Mouse (Mus musculus) layer of hippocampus, adult 9-10 months (tissue): ENCODE data around the gene Gm7173.

Source experiments
- DNase-seq: peaks from one replicate; pipeline ENCODE4 v3.0.0; 2022; ENCODE audit warnings: low spot score

Gene Gm7173

DNA sequence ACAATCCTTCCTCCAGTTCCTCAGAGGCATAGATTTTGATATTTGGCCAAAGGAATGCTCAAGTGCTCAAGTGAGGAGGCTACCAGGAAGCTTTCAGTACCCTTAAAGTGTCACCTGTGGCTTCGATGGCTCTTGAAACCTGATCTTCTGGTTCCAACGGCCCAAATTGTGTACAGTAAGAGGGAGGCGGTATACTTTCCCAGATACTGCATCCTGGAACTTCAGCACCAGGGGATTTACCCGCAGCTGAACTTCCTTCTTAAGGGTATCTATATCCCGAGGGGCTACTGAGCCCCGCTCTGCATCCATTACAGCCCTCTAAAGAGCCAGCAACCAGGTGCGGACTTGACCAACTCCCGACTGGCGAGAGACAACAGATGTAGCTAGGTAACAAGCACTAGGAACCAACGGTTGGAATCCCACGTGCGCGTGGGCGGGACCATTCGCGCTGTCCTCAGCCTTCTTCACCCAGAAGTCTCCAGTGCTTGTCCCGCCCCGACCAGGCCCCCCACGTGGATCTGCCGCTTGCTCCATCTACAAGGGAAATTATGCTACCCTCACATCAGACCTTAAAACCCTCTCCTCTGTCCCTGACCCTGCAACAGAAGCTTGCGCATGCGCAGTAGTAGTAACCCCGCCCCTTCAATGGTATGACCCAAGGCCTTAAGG, at the start of gene Gm7173:
Gene Gm7173, minus strand, starts transcription at position 309 of the 669 bp plus-strand sequence.
- DNase-seq: peak; percentile 24

DNA sequence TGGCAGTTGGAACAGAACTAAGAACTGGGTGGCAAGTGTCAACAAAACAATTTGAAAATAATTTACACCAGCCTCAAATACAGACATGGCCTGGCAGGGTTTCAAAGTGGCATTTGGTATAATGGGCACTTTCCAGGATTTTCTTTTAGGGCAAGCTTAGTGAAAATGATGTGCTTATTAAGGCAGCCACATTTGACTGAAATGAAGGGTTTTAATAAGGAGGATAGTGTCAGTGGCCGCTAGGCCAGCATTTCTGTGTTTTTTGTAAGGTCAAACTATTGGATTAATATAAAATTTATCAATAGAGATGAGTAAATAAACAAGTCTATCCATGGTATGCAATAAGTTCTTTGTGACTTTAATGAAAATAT, 546 bp upstream of the Gm7173 start:
- DNase-seq: no peak

DNA sequence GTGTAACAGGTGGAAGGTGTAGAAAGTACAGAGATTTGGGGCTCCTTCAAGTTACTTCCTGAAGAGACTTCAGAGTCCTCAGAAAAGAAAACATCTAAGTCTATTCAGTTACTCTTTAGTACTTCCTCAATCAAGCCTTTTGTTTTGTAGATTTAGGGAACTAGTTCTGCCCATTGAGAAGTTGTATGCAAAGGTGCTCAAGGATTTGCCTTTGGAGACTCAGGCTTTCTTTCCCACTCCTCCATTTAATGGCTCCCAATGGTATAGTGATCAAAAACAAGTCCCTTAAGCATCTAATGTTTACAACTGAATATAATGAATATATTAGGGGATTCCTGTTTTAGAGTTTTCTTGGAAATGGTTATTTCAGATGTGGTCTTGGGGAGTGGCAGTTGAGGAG, 200.3 kb downstream of the Gm7173 start:
- DNase-seq: no peak
